Mouse (Mus musculus) ES-E14 (cell line): ENCODE measurements around the gene Mrap2. TPM values are rescaled to one million over a fixed set of nuclear protein-coding genes. Genes with fewer than 3 reads are reported as not detected.

Experiments used
- DNase-seq: peaks from one replicate; pipeline ENCODE4 v3.0.0-alpha.2; 2013; ENCODE audit warnings: low read depth, low spot score
- H3K27ac ChIP-seq: 2 replicates; pipeline ENCODE4 v1.5.1; 2012; ENCODE audit warnings: low read depth, mild to moderate bottlenecking, low read length, moderate library complexity, mixed read lengths; ENCODE audit not compliant: poor library complexity, insufficient read depth, severe bottlenecking
- H3K36me3 ChIP-seq: 2 replicates; pipeline ENCODE4 v1.6.1; 2012; ENCODE audit warnings: mild to moderate bottlenecking, low read length, moderate library complexity, mixed read lengths; ENCODE audit not compliant: control insufficient read depth, poor library complexity, insufficient read depth, severe bottlenecking
- H3K4me1 ChIP-seq, 2 experiments: fragments of 150-350 bp in 1 of 2; sonication (generic) in 1 of 2; 2 replicates each; pipeline ENCODE4 v1.6.1; 2012; ENCODE audit warnings: low read length in 2 of 2, mild to moderate bottlenecking in 1 of 2, mixed read lengths in 1 of 2; ENCODE audit not compliant: control insufficient read depth in 2 of 2, insufficient read depth in 2 of 2, poor library complexity in 1 of 2
- H3K4me3 ChIP-seq, 2 experiments: fragments of 150-350 bp in 1 of 2; sonication (generic) in 1 of 2; 2 replicates each; pipeline ENCODE4 v1.5.1; 2012; ENCODE audit warnings: low read length in 2 of 2, low read depth in 1 of 2, mild to moderate bottlenecking in 1 of 2, mixed read lengths in 1 of 2; ENCODE audit not compliant: insufficient read depth in 1 of 2, poor library complexity in 1 of 2, severe bottlenecking in 1 of 2
- H3K9ac ChIP-seq: 2 replicates; pipeline ENCODE4 v1.6.1; 2012; ENCODE audit warnings: low read depth, mild to moderate bottlenecking, low read length, mixed read lengths; ENCODE audit not compliant: poor library complexity, insufficient read depth, severe bottlenecking
- H3K9me3 ChIP-seq: fragments of 150-350 bp; sonication (generic); 2 replicates; pipeline ENCODE4 v1.6.1; 2012; ENCODE audit warnings: low read depth, mild to moderate bottlenecking, low read length; ENCODE audit not compliant: control insufficient read depth, insufficient read depth
- CHD2 ChIP-seq: IDR thresholded peaks from 2 replicates; pipeline ENCODE4 v1.6.1; 2014; ENCODE audit warnings: mild to moderate bottlenecking, low read depth, low read length, inconsistent platforms
- HCFC1 ChIP-seq: IDR thresholded peaks from 2 replicates; pipeline ENCODE4 v1.6.1; 2012; ENCODE audit warnings: low read length, inconsistent platforms, borderline replicate concordance; ENCODE audit not compliant: insufficient read depth
- MAFK ChIP-seq: IDR thresholded peaks from 2 replicates; pipeline ENCODE4 v1.6.1; 2014; ENCODE audit warnings: mild to moderate bottlenecking, low read depth, low read length, inconsistent platforms; ENCODE audit not compliant: insufficient read depth
- ZC3H11A ChIP-seq: IDR thresholded peaks from 2 replicates; pipeline ENCODE4 v1.6.1; 2012; ENCODE audit warnings: low read depth, mild to moderate bottlenecking, inconsistent platforms, low read length, borderline replicate concordance
- ZNF384 ChIP-seq: IDR thresholded peaks from 2 replicates; pipeline ENCODE4 v1.6.1; 2012; ENCODE audit warnings: low read depth, low read length, inconsistent platforms
- in situ Hi-C, 2 experiments: fragments of 600-800 bp; cut with MboI; formaldehyde crosslinking; loops; one replicate each; pipeline ENCODE4 v1.15.1; 2025; ENCODE audit warnings: low sequenced_read_pairs in 2 of 2, inconsistent platforms in 1 of 2; ENCODE audit not compliant: unreplicated experiment in 2 of 2
- total RNA-seq: library from RNA; depleted of rRNA; stranded (reverse); fragments of 300-350 nt; gene quantifications from 2 replicates; pipeline ENCODE4 v1.2.3, GENCODE M21; 2012

Mrap2 gene
- total RNA-seq, 1 experiment, result not detected

DNA sequence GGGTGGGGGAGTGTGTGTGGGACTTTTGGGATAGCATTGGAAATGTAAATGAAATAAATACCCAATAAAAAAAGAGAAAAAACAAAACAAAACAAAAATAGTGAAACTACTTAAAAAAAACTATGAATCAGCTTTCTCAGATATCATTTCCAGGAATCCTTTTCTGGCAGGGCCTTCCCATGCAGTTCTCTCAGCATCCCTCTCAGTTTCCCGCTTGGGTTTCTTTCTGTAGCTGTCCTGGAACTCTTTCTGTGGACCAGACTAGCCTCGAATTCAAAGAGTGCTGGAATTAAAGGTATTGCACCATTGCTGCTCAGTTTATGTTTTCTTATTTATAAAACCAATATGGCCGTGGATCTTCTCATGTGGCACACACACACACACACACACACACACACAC lies 1.0 kb upstream of the Mrap2 start:
- H3K9ac ChIP-seq, result no peak overlapping the region
- no peak for TF ChIP-seq CHD2
- TF ChIP-seq MAFK, result no peak
- TF ChIP-seq ZNF384, result no peak
- TF ChIP-seq ZC3H11A, result no peak
- no peak for TF ChIP-seq HCFC1
- no peak for DNase-seq
- H3K36me3 ChIP-seq, result no peaks in the 10 kb centered on the region
- in situ Hi-C loops, result no loop called here
- peaks cover 2 to 8% of the 10 kb centered on the region in 2 experiments; a peak in 3 of 4 replicates for H3K4me1 ChIP-seq
- H3K4me3 ChIP-seq, result no peak overlapping the region
- H3K27ac ChIP-seq, result no peak overlapping the region
- no peaks in the 10 kb centered on the region for H3K9me3 ChIP-seq

DNA sequence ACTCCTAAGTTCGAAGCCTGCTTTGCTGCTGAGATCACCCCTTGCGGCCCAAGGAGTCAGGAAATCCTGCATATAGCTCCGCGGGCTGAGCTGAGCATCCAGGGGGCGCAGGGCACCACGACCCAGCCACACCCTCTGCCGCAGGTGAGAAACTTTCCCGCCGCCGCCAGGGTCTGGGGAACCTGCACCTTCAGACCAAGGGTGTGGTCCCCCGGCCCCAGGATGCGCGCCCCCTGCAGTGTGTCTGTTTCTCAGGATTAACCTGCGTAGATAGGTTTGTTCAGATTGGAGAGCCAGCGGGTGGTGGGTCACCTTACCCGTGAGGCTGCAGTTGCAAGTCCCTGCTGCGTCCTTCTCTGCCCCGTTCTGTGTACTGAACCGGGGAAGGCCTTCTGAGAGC lies 426 bp downstream of the Mrap2 start:
- H3K4me1 ChIP-seq, result peaks cover 2 to 8% of the 10 kb centered on the region in 2 experiments; a peak in 3 of 4 replicates

DNA sequence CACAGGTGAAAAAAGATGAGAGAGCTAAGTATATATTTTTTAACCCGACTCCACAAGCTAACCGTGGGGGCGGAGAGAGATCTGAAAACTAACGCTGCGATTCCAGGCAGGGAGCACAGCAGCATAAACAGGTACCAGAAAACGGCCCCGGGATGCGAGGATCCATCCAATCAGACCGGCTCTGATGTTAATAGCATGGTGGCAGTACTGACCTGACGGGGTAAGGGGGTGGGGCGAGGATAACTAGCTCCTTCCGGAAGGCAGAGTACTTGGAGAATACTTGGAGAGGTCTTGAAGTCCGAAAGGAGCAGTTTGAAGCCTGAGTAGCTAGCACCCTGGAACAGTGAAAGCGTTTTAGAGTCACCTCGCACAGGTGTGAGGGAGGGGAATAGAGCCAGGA lies 1.1 kb downstream of the Mrap2 start:
- Histone ChIP-seq H3K4me1 (peaks cover 2 to 8% of the 10 kb centered on the region in 2 experiments; a peak in 3 of 4 replicates), H3K9me3 (no peaks in the 10 kb centered on the region), H3K4me3 (no peak overlapping the region), H3K27ac (no peak overlapping the region), H3K36me3 (no peaks in the 10 kb centered on the region), H3K9ac (no peak overlapping the region)
- TF ChIP-seq HCFC1, result no peak
- TF ChIP-seq CHD2, result no peak
- no peak for TF ChIP-seq ZNF384
- TF ChIP-seq MAFK, result no peak
- no peak for TF ChIP-seq ZC3H11A
- no peak for DNase-seq
- in situ Hi-C loops, result no loop called here

More for the DNA sequence above, 426 bp downstream of the Mrap2 start:
- Histone ChIP-seq H3K4me3 (peak overlapping the region; percentile 43 to 60), H3K9ac (no peak overlapping the region), H3K36me3 (no peaks in the 10 kb centered on the region), H3K9me3 (no peaks in the 10 kb centered on the region), H3K27ac (no peak overlapping the region)
- no peak for TF ChIP-seq CHD2
- no peak for TF ChIP-seq ZNF384
- TF ChIP-seq MAFK, result no peak
- no peak for TF ChIP-seq ZC3H11A
- no peak for TF ChIP-seq HCFC1
- peak; percentile 17 for DNase-seq
- in situ Hi-C loops, result no loop called here

DNA sequence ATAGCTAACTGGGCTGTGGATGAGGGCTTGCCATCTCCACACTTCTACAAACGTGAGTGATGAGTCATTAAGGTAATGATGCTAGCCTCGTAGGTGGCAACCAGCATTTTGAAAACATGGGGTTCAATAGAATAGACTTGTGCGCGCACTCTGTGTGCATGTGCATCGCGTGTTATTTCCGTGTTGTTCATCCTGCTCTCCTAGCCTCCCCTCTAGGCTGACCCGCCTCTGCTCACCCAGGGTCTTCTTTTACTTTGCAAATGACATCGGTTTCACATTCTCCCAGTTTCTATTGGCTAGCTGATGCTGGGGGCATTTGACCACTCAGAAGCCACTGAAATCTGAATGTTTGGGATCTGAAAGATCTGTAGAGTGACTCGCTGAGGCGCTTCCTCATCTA lies 1.6 kb downstream of the Mrap2 start:
- Histone ChIP-seq H3K9ac (no peak overlapping the region), H3K27ac (no peak overlapping the region), H3K4me3 (no peak overlapping the region), H3K36me3 (no peaks in the 10 kb centered on the region), H3K9me3 (no peaks in the 10 kb centered on the region), H3K4me1 (peaks cover 2 to 8% of the 10 kb centered on the region in 2 experiments; a peak in 3 of 4 replicates)
- no peak for TF ChIP-seq ZNF384
- no peak for TF ChIP-seq ZC3H11A
- no peak for TF ChIP-seq HCFC1
- TF ChIP-seq CHD2, result no peak
- no peak for TF ChIP-seq MAFK
- in situ Hi-C loops, result no loop called here
- DNase-seq, result no peak

DNA sequence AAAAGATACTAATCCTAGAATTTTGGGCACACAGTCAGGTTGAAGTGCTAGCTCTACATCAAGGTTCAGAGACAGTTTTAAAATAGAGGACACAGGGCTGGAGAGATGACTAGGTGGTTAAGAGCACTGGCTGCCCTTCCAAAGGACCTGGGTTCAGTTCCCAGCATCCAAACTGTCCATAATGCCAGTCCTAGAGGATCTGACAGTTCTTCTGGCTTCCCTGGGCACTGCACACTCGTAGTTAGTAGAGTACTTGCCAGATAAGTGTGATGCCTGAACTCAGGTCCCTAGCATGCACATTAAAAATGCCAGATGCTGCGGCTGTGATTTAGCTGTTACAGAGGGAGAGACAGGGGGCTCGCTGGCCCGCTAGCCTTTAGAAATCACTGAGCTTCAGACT lies 2.3 kb downstream of the Mrap2 start:
- Histone ChIP-seq H3K36me3 (no peaks in the 10 kb centered on the region), H3K9me3 (no peaks in the 10 kb centered on the region), H3K27ac (no peak overlapping the region), H3K9ac (no peak overlapping the region), H3K4me1 (peaks cover 2 to 8% of the 10 kb centered on the region in 2 experiments; a peak in 3 of 4 replicates), H3K4me3 (no peak overlapping the region)
- in situ Hi-C loops, result no loop called here
- TF ChIP-seq CHD2, result no peak
- TF ChIP-seq MAFK, result no peak
- TF ChIP-seq ZC3H11A, result no peak
- DNase-seq, result no peak
